Comparison of ENCODE assay signal across 11 mouse cellular contexts in genomic region chr1:73188796-73189195, GRCm38 (mm10).
DNase-seq lines count a peak whose midpoint lies in the region; ATAC-seq lines count a peak whose summit lies in the region.
"Had no signal": no experiment of that assay in that cellular context is flagged by ENCODE, and none has a peak within 500 bp of the region (broad histone marks: within the 10 kb centered on the region; RNA-seq: fewer than 3 reads in every experiment).

No protein-coding gene starts in this region.

- no peaks in the 10 kb centered on the region for H3K36me3 ChIP-seq in embryonic facial prominence, embryonic 14.5 days (ENCODE audit: control insufficient read depth, insufficient read depth, low read length)
- H3K36me3 ChIP-seq in embryonic facial prominence, embryonic 10.5 days (replicated peaks): no peaks in the 10 kb centered on the region

- no peak overlapping the region for H3K4me3 ChIP-seq in embryonic facial prominence, embryonic 14.5 days (ENCODE audit: low read depth, low read length)
- H3K4me3 ChIP-seq in embryonic facial prominence, embryonic 10.5 days: no peak overlapping the region
- no peak overlapping the region for H3K4me3 ChIP-seq in brown adipose tissue, adult 24 weeks (ENCODE audit: insufficient read depth, low read depth, low read length)

- ATAC-seq in embryonic facial prominence, embryonic 14.5 days (ENCODE audit: low read depth): no peak
- ATAC-seq: forebrain, embryonic 16.5 days had no signal

- 54% methylated on average over 2 of the region's 2 CpGs for WGBS in embryonic facial prominence, embryonic 14.5 days
- WGBS in embryonic facial prominence, embryonic 10.5 days: 57% methylated on average over 2 of the region's 2 CpGs

- H3K9ac ChIP-seq in embryonic facial prominence, embryonic 14.5 days (ENCODE audit: low read depth, low read length): no peak overlapping the region

- no peak overlapping the region for H3K4me2 ChIP-seq in embryonic facial prominence, embryonic 14.5 days (ENCODE audit: low read depth, low read length)

- H3K4me1 ChIP-seq in embryonic facial prominence, embryonic 14.5 days (ENCODE audit: control insufficient read depth, insufficient read depth, low read length): no peaks in the 10 kb centered on the region
- H3K4me1 ChIP-seq in embryonic facial prominence, embryonic 10.5 days: 0 out of 2 replicates have a peak, but pooled peaks cover 2% of the 10 kb centered on the region
- peaks cover 10% of the 10 kb centered on the region; the same call in 1 of the 2 replicates for H3K4me1 ChIP-seq in brown adipose tissue, adult 24 weeks (ENCODE audit: control insufficient read depth, insufficient read depth, insufficient read length, low read length)

- peak; percentile 41 for DNase-seq in embryonic facial prominence, embryonic 14.5 days (ENCODE audit: low spot score)
- DNase-seq in embryonic facial prominence, embryonic 10.5 days (ENCODE audit: low spot score): no peak
- peak; percentile 48 to 54 for DNase-seq in heart, postnatal 10 days
- peak; percentile 33 to 71 for DNase-seq in kidney, postnatal 36 days
- no peak for DNase-seq in frontal cortex, postnatal 14 days (ENCODE audit: low spot score in 2 of 2)
- DNase-seq in thymus, postnatal 0 days (ENCODE audit: low spot score): no peak
- DNase-seq in thymus, postnatal 14 days: no peak
- DNase-seq: B cell, adult 2 months; cerebellum, adult 18-20 months had no signal

- no peaks in the 10 kb centered on the region for H3K27me3 ChIP-seq in embryonic facial prominence, embryonic 14.5 days (replicated peaks; ENCODE audit: control insufficient read depth, insufficient read depth, low read length)
- no peaks in the 10 kb centered on the region for H3K27me3 ChIP-seq in embryonic facial prominence, embryonic 10.5 days (replicated peaks; ENCODE audit: low read depth, poor library complexity, severe bottlenecking)

- no peak overlapping the region for H3K27ac ChIP-seq in embryonic facial prominence, embryonic 14.5 days (replicated peaks; ENCODE audit: low read depth, low read length)
- H3K27ac ChIP-seq in embryonic facial prominence, embryonic 10.5 days (replicated peaks): no peak overlapping the region
- peak overlapping the region; percentile 76 for H3K27ac ChIP-seq in brown adipose tissue, adult 24 weeks (replicated peaks; ENCODE audit: low read depth, low read length)

- H3K9me3 ChIP-seq in embryonic facial prominence, embryonic 14.5 days (ENCODE audit: control insufficient read depth, low read length): no peaks in the 10 kb centered on the region
- H3K9me3 ChIP-seq in embryonic facial prominence, embryonic 10.5 days: no peaks in the 10 kb centered on the region

- intact Hi-C loops in heart, postnatal 10 days (cut with DNase I): no loop called here

Comparison
In these comparisons a context has a peak if more than half of its experiments do, and no peak if none do; other contexts are left out.
1. DNase-seq: peak in embryonic facial prominence, embryonic 14.5 days (single experiment), heart, postnatal 10 days (2 of 2) and kidney, postnatal 36 days (2 of 2); none in embryonic facial prominence, embryonic 10.5 days (single experiment), frontal cortex, postnatal 14 days (0 of 2), thymus, postnatal 0 days (single experiment) and thymus, postnatal 14 days (single experiment).